8 mouse cellular contexts compared by ENCODE assay signal in the genomic region with DNA sequence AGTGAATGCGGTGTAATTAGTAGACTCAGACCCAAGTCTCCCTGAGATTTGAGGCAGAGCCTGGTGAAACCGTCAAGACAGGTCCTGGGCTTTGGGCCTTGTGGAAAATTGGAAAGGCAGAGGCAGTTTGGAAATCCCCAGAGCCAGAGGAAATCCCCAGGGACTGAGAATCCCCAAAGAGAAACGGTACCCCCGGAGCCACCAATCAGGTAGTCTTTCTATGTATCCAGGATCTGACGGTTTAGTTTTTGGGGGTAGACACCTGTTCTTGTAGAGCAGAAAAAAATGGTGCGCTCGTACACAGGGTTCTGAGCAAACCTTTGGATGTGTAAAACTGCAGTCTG. TPM values are rescaled to one million over a fixed set of nuclear protein-coding genes. Genes with fewer than 3 reads are reported as not detected.
DNase-seq lines count a peak whose midpoint lies in the region; ATAC-seq and TF ChIP-seq lines count a peak whose summit lies in the region.
"Had no signal": no experiment of that assay in that cellular context is flagged by ENCODE, and none has a peak within 500 bp of the region (broad histone marks: within the 10 kb centered on the region; RNA-seq: fewer than 3 reads in every experiment).

No protein-coding gene starts in this region.

- intact Hi-C loops in gastrocnemius, postnatal 36 days (cut with DNase I), result loop anchor here (2.0 kb wide), 1 partner anchor 28 kb away; no protein-coding TSS in a partner anchor

- H3K4me1 ChIP-seq in lung, embryonic 14.5 days (ENCODE audit: insufficient read depth), result peaks cover 18% of the 10 kb centered on the region
- peaks cover 26% of the 10 kb centered on the region for H3K4me1 ChIP-seq in embryonic facial prominence, embryonic 14.5 days (ENCODE audit: control insufficient read depth, insufficient read depth, low read length)
- peaks cover 30% of the 10 kb centered on the region for H3K4me1 ChIP-seq in olfactory bulb, adult 2 months (ENCODE audit: control insufficient read depth, insufficient read depth, low read length)

- WGBS in lung, embryonic 14.5 days, result 57% methylated on average over 7 of the region's 7 CpGs
- WGBS in embryonic facial prominence, embryonic 14.5 days, result 61% methylated on average over 7 of the region's 7 CpGs
- 26% methylated on average over 7 of the region's 7 CpGs for WGBS in olfactory bulb, adult 2 months

- TF ChIP-seq CTCF in lung, embryonic 14.5 days (IDR thresholded peaks at IDR 0.05; ENCODE audit: low read depth), result no peak
- no peak for TF ChIP-seq CTCF in olfactory bulb, adult 2 months (IDR thresholded peaks at IDR 0.05; ENCODE audit: insufficient read depth, low read depth, low read length)

- TF ChIP-seq POLR2A in olfactory bulb, adult 2 months (IDR thresholded peaks at IDR 0.05; ENCODE audit: insufficient read depth, low read depth, low read length), result no peak

- DNase-seq in lung, embryonic 14.5 days, result no peak
- no peak for DNase-seq in lung, postnatal 4 days
- no peak for DNase-seq in embryonic facial prominence, embryonic 14.5 days (ENCODE audit: low spot score)
- peak; percentile 72 for DNase-seq in induced T-regulatory cell, adult 2 months (ENCODE audit: low read depth)
- no peak for DNase-seq in gastrocnemius, postnatal 36 days

- H3K27ac ChIP-seq in lung, embryonic 14.5 days (ENCODE audit: low read depth), result peak overlapping the region; percentile 79
- H3K27ac ChIP-seq in embryonic facial prominence, embryonic 14.5 days (replicated peaks; ENCODE audit: low read depth, low read length), result peak overlapping the region; percentile 85
- H3K27ac ChIP-seq in olfactory bulb, adult 2 months (ENCODE audit: insufficient read depth, low read depth, low read length), result peak overlapping the region; percentile 12; the same call in 1 of the 2 replicates

- H3K4me3 ChIP-seq in lung, embryonic 14.5 days (ENCODE audit: low read depth, low read length), result no peak overlapping the region
- H3K4me3 ChIP-seq in embryonic facial prominence, embryonic 14.5 days (ENCODE audit: low read depth, low read length), result no peak overlapping the region
- H3K4me3 ChIP-seq in olfactory bulb, adult 2 months (ENCODE audit: insufficient read depth, low read depth, low read length), result no peak overlapping the region

- H3K36me3 ChIP-seq in lung, embryonic 14.5 days (ENCODE audit: insufficient read depth), result no peaks in the 10 kb centered on the region
- H3K36me3 ChIP-seq in embryonic facial prominence, embryonic 14.5 days (ENCODE audit: control insufficient read depth, insufficient read depth, low read length), result no peaks in the 10 kb centered on the region

- H3K4me2 ChIP-seq in lung, embryonic 14.5 days, result peak overlapping the region; percentile 84
- H3K4me2 ChIP-seq in embryonic facial prominence, embryonic 14.5 days (ENCODE audit: low read depth, low read length), result peak overlapping the region; percentile 66

- H3K9me3 ChIP-seq in lung, embryonic 14.5 days (ENCODE audit: low read depth, low read length), result no peaks in the 10 kb centered on the region
- H3K9me3 ChIP-seq in embryonic facial prominence, embryonic 14.5 days (ENCODE audit: control insufficient read depth, low read length), result no peaks in the 10 kb centered on the region

- H3K27me3 ChIP-seq in lung, embryonic 14.5 days (ENCODE audit: insufficient read depth, low read length), result no peaks in the 10 kb centered on the region
- no peaks in the 10 kb centered on the region for H3K27me3 ChIP-seq in embryonic facial prominence, embryonic 14.5 days (replicated peaks; ENCODE audit: control insufficient read depth, insufficient read depth, low read length)

- H3K9ac ChIP-seq in lung, embryonic 14.5 days, result no peak overlapping the region
- H3K9ac ChIP-seq in embryonic facial prominence, embryonic 14.5 days (ENCODE audit: low read depth, low read length), result no peak overlapping the region

- no peak for ATAC-seq in lung, embryonic 14.5 days (ENCODE audit: insufficient read depth)
- ATAC-seq in embryonic facial prominence, embryonic 14.5 days (ENCODE audit: low read depth), result no peak
- no peak for ATAC-seq in cerebellum, adult (ENCODE audit: insufficient number of reproducible peaks, low FRiP score, low TSS enrichment)

RNA-seq across cellular contexts. Expression of gene Gm10277, which starts 5.0 kb away (rescaled TPM):
- polyA plus RNA-seq in lung, embryonic 14.5 days (2014; fragmentation: Nextera tagmentation; extraction: Ambion mirVana), result 1.1 and 1.5 TPM in 2 replicates
- polyA plus RNA-seq in embryonic facial prominence, embryonic 14.5 days (2014; fragmentation: Nextera tagmentation; extraction: Ambion mirVana), result 0.26 and 0.46 TPM in 2 replicates
- not detected in 2 replicates for polyA plus RNA-seq in olfactory bulb, adult 2 months (2012; ENCODE audit: insufficient read depth, insufficient read length, low replicate concordance, missing spikeins)
- total RNA-seq in gastrocnemius, postnatal 36 days (2021), result not detected
- total RNA-seq: hematopoietic stem cell, adult 5-6 weeks had no signal

RNA-seq across cellular contexts. Expression of gene Myo18a, which starts 29.5 kb away (rescaled TPM):
- 32.2 and 35.0 TPM in 2 replicates for polyA plus RNA-seq in lung, embryonic 14.5 days (2014; fragmentation: Nextera tagmentation; extraction: Ambion mirVana)
- 39.8 and 44.1 TPM in 2 replicates for polyA plus RNA-seq in embryonic facial prominence, embryonic 14.5 days (2014; fragmentation: Nextera tagmentation; extraction: Ambion mirVana)
- polyA plus RNA-seq in olfactory bulb, adult 2 months (2012; ENCODE audit: insufficient read depth, insufficient read length, low replicate concordance, missing spikeins), result 284 TPM in 1 of 2 replicates, not detected in the other
- 100 to 1,000 TPM; 331 to 334 TPM for total RNA-seq in gastrocnemius, postnatal 36 days (2021)

Comparison
In these comparisons a context has a peak if more than half of its experiments do, and no peak if none do; other contexts are left out.
1. H3K27ac ChIP-seq: peak in every context shown above with its lines; median percentile 85 in embryonic facial prominence, embryonic 14.5 days; 79 in lung, embryonic 14.5 days; 12 in olfactory bulb, adult 2 months.